Mouse (Mus musculus) bone marrow macrophage, adult 2 months (primary cell): Measurements from ENCODE around the gene Ror1.

ENCODE experiments used
- CTCF ChIP-seq: IDR thresholded peaks from 2 replicates; pipeline ENCODE4 v1.5.1; 2012; ENCODE audit warnings: low read depth, mild to moderate bottlenecking, low read length, moderate library complexity
- POLR2A ChIP-seq: IDR thresholded peaks from 2 replicates; pipeline ENCODE4 v1.6.1; 2012; ENCODE audit warnings: mild to moderate bottlenecking, low read depth, low read length, borderline replicate concordance

GRCm38 (mm10) chr4:100347791-100348190 is 252.2 kb downstream of the Ror1 start:
- no peak for TF ChIP-seq CTCF
- no peak for TF ChIP-seq POLR2A
